Mouse (Mus musculus): ENCODE data around the gene Tet2. TPM values are rescaled to one million over a fixed set of nuclear protein-coding genes. Genes with fewer than 3 reads are reported as not detected.
"Not testable (repeated sequence)": the region's sequence is repeated elsewhere in the genome, so short reads cannot be mapped to it uniquely, and the experiment has no call there.

Tet2 gene
- 10 to 100 TPM; 56.6 to 63.4 TPM for total RNA-seq (2021)
- long read RNA-seq, partial matches to known transcripts, result 0 of 8 reads
- long read RNA-seq, other reads (novel, unspliced or antisense), result 7 of 8 reads

GRCm38 (mm10) chr3:133544551-133545303 lies at the start of gene Tet2:
Tet2 (minus strand) TSS chr3:133545139.
- peak; percentile 66 to 74 for DNase-seq (ENCODE audit: low spot score in 2 of 2)

GRCm38 (mm10) chr3:133592995-133593394 lies 48.1 kb upstream of the Tet2 start:
- DNase-seq (ENCODE audit: low spot score in 2 of 2), result not testable (repeated sequence)

GRCm38 (mm10) chr3:133590506-133591152 lies 45.7 kb upstream of the Tet2 start:
- DNase-seq (ENCODE audit: low spot score in 2 of 2), result no peak

GRCm38 (mm10) chr3:133585010-133585409 lies 40.1 kb upstream of the Tet2 start:
- DNase-seq (ENCODE audit: low spot score in 2 of 2), result no peak

- no peak for DNase-seq (ENCODE audit: low spot score in 2 of 2)
Observed at GRCm38 (mm10) chr3:133583411-133584025, 38.6 kb upstream of the Tet2 start.

- no peak for DNase-seq (ENCODE audit: low spot score in 2 of 2)
Observed at GRCm38 (mm10) chr3:133582969-133583368, 38.0 kb upstream of the Tet2 start.

- no peak for DNase-seq (ENCODE audit: low spot score in 2 of 2)
Observed at GRCm38 (mm10) chr3:133582096-133582495, 37.2 kb upstream of the Tet2 start.

- DNase-seq (ENCODE audit: low spot score in 2 of 2), result no peak
Observed at GRCm38 (mm10) chr3:133581541-133581940, 36.6 kb upstream of the Tet2 start.

GRCm38 (mm10) chr3:133579671-133580070 lies 34.7 kb upstream of the Tet2 start:
- no peak for DNase-seq (ENCODE audit: low spot score in 2 of 2)

GRCm38 (mm10) chr3:133579140-133579539 lies 34.2 kb upstream of the Tet2 start:
- DNase-seq (ENCODE audit: low spot score in 2 of 2), result no peak

- no peak for DNase-seq (ENCODE audit: low spot score in 2 of 2)
Observed at GRCm38 (mm10) chr3:133574969-133575368, 30.0 kb upstream of the Tet2 start.

- no peak for DNase-seq (ENCODE audit: low spot score in 2 of 2)
Observed at GRCm38 (mm10) chr3:133571961-133572360, 27.0 kb upstream of the Tet2 start.

- no peak for DNase-seq (ENCODE audit: low spot score in 2 of 2)
Observed at GRCm38 (mm10) chr3:133563503-133564205, 18.7 kb upstream of the Tet2 start.

- no peak for DNase-seq (ENCODE audit: low spot score in 2 of 2)
Observed at GRCm38 (mm10) chr3:133559413-133560114, 14.6 kb upstream of the Tet2 start.

- DNase-seq (ENCODE audit: low spot score in 2 of 2), result no peak
Observed at GRCm38 (mm10) chr3:133557602-133558001, 12.7 kb upstream of the Tet2 start.

- no peak for DNase-seq (ENCODE audit: low spot score in 2 of 2)
Observed at GRCm38 (mm10) chr3:133557154-133557553, 12.2 kb upstream of the Tet2 start.

GRCm38 (mm10) chr3:133555378-133555777 lies 10.4 kb upstream of the Tet2 start:
- DNase-seq (ENCODE audit: low spot score in 2 of 2), result no peak

- DNase-seq (ENCODE audit: low spot score in 2 of 2), result no peak
Observed at GRCm38 (mm10) chr3:133554552-133555067, 9.7 kb upstream of the Tet2 start.

- DNase-seq (ENCODE audit: low spot score in 2 of 2), result no peak
Observed at GRCm38 (mm10) chr3:133554092-133554491, 9.2 kb upstream of the Tet2 start.

- DNase-seq (ENCODE audit: low spot score in 2 of 2), result no peak
Observed at GRCm38 (mm10) chr3:133551941-133552340, 7.0 kb upstream of the Tet2 start.

All from layer of hippocampus, postnatal 10 days (tissue).